Mouse (Mus musculus): ENCODE results near the gene Capn11. TPM values are rescaled to one million over a fixed set of nuclear protein-coding genes. Genes with fewer than 3 reads are reported as not detected.
"Not testable (repeated sequence)": the region's sequence is repeated elsewhere in the genome, so short reads cannot be mapped to it uniquely, and the experiment has no call there.

Gene Capn11
- polyA plus RNA-seq, 1 experiment from 2014 or later: 0.05 TPM

DNA sequence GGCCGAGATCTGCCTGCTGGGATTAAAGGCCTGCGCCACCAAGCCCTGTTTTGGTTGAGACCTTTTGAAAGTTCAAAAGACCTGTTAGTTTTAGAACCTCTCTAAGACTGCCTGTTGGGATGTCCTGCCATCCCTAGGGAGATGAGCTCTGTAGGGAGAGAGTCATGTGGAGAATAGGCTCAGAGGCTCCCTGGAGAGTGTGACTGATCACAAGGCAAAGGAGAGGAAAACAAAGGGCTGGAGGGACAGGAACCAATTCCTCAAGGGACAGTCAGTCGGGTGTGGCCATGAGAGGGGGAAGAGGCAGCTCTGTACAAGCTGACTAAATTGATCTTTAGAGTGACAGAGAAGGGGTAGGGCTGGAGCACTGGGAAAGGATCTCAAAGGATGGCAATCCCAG, 31.0 kb downstream of the Capn11 start:
- Histone ChIP-seq H3K27ac (no peak overlapping the region), H3K9ac (no peak overlapping the region), H3K4me3 (replicated peaks) (no peak overlapping the region), H3K4me2 (no peak overlapping the region), H3K4me1 (replicated peaks) (peaks cover 30% of the 10 kb centered on the region), H3K36me3 (no peaks in the 10 kb centered on the region), H3K27me3 (peaks cover 25% of the 10 kb centered on the region), H3K9me3 (replicated peaks) (no peaks in the 10 kb centered on the region)
- no peak for ATAC-seq (ENCODE audit: low read depth)
- WGBS (ENCODE audit: insufficient replicate concordance): 51% methylated on average over 3 of the region's 3 CpGs
- DNase-seq: no peak

DNA sequence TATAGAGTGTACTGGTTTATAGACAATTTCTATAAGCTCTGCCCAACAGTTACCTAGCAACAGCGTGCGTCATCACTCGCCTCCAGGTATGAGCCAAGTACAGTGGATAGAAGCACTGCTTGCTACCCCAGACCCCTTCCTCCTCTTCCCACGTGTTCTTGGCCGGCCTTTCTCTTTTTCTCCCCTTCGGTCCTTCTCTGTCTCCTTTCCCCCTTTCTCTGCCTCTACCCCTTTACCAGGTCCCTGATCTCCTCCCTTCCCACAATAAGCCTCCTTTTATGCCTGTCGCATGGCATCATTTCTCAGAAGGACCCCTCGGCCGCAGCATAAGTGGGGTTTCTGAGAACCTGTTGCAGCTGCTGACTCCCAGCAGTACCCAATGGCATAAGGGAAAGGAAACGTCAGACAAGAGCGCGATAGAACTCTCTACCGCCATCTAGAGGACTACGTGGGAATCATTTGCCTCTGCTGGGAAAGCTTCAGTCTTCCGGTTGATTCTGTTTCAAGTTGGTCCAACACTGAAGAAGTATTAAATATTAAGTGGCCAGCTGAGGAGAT, 32.5 kb downstream of the Capn11 start:
- 0 out of 2 replicates have a peak overlapping the region, but pooled peaks have one; percentile 2 for H3K4me3 ChIP-seq (replicated peaks)
- H3K36me3 ChIP-seq: no peaks in the 10 kb centered on the region
- H3K9me3 ChIP-seq (replicated peaks): no peaks in the 10 kb centered on the region
- ATAC-seq (ENCODE audit: low read depth) (peak; percentile 56), DNase-seq (peak; percentile 66)
- H3K4me1 ChIP-seq (replicated peaks): peaks cover 30% of the 10 kb centered on the region
- H3K9ac ChIP-seq: peak overlapping the region; percentile 44; the same call in 1 of the 2 replicates
- H3K27me3 ChIP-seq: peaks cover 21% of the 10 kb centered on the region
- peak overlapping the region; percentile 30 for H3K4me2 ChIP-seq
- no peak overlapping the region for H3K27ac ChIP-seq
- WGBS (ENCODE audit: insufficient replicate concordance): 28% methylated on average over 15 of the region's 15 CpGs

DNA sequence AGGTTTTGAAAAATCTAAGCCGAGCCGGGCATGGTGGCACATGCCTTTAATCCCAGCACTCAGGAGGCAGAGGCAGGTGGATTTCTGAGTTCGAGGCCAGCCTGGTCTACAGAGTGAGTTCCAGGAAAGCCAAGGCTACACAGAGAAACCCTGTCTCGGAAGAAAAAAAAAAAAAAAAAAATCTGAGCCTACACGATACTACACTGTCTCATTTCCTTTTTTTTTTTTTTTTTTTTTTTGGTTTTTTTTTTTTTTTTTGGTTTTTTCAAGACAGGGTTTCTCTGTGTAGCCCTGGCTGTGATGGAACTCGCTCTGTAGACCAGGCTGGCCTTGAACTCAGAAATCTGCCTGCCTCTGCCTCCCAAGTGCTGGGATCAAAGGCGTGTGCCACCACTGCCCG, 35.7 kb downstream of the Capn11 start:
- WGBS (ENCODE audit: insufficient replicate concordance): 71% methylated on average over 8 of the region's 8 CpGs
- H3K27ac ChIP-seq; H3K4me3 ChIP-seq (replicated peaks); H3K9me3 ChIP-seq (replicated peaks); H3K27me3 ChIP-seq; H3K9ac ChIP-seq; ATAC-seq (ENCODE audit: low read depth); DNase-seq; H3K4me2 ChIP-seq; H3K36me3 ChIP-seq: not testable (repeated sequence)
- peaks cover 29% of the 10 kb centered on the region for H3K4me1 ChIP-seq (replicated peaks)

DNA sequence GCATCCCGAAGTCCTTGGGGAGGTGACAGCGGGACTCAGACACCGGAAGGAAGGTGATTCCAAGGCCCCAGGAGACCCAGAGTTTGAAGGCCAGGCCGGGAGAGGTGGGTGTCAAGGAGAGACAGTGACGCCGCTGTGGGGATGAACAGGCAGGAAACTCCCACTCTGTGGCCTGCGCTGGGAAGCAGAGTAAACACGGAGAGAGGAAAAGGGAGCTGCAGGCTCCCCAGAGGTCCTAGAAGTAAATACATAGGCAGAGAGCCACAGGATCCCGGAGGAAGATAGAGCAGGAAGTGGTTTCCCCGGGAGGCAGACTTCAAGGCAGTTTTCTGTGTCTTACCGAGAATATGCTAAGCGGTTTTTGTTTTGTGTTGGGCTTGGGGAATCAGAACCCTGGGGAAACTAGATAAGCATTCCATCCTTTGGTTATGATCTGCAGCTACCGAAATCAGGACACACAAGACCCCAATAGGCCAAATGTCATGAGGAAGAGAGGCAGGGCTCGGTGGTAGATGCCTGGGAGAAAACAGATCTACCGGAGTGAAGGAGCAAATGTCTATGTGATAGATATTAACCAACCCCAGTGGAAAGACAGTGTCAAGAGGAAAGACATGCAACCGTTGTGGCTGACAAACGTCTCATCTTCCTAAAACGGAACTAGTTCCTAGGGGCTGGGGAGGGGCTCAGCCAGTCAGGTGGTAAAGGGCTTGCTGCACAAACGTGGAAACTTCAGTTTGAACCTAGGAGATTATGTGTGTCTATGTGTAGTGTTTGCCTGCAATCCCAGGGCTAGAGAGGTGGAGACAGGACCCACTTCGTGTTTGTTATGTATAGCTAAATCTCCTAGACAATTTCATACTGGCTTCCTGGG, 39.5 kb downstream of the Capn11 start:
- no peaks in the 10 kb centered on the region for H3K27me3 ChIP-seq
- DNase-seq: no peak
- H3K9me3 ChIP-seq (replicated peaks): no peaks in the 10 kb centered on the region
- H3K4me1 ChIP-seq (replicated peaks): peaks cover 20% of the 10 kb centered on the region
- WGBS (ENCODE audit: insufficient replicate concordance): 5% methylated on average over 20 of the region's 20 CpGs
- peak; percentile 66 for ATAC-seq (ENCODE audit: low read depth)
- no peaks in the 10 kb centered on the region for H3K36me3 ChIP-seq
- H3K9ac ChIP-seq: peak overlapping the region; percentile 67
- peak overlapping the region; percentile 79 for H3K27ac ChIP-seq
- H3K4me2 ChIP-seq: peak overlapping the region; percentile 69
- H3K4me3 ChIP-seq (replicated peaks): peak overlapping the region; percentile 46

DNA sequence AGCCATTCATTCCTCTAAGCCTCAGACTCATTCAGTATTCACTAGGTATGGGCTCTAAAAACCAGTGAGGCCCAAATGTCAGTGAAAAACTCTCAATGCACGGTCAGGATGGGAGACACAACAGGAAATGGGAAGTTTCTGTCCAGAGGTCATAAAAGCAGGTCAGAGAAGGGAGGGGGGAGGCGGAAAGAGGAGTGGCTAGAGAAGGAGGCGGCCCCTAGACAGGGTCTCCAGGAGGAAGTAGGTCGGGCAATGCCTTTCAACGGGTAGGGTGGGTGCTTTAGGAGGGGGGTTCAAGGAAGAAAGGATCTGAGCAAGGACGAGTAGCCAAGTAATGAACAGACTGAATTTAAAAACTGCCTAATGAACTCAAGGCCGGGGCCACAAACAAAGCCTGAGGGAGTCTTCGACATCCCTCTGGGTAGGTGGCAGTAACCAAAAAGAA, 40.2 kb downstream of the Capn11 start:
- Histone ChIP-seq H3K4me3 (replicated peaks) (peak overlapping the region; percentile 46), H3K36me3 (no peaks in the 10 kb centered on the region), H3K4me1 (replicated peaks) (peaks cover 20% of the 10 kb centered on the region), H3K27ac (peak overlapping the region; percentile 79), H3K27me3 (no peaks in the 10 kb centered on the region), H3K4me2 (peak overlapping the region; percentile 69), H3K9ac (peak overlapping the region; percentile 67), H3K9me3 (replicated peaks) (no peaks in the 10 kb centered on the region)
- DNase-seq: no peak
- 7% methylated on average over 8 of the region's 8 CpGs for WGBS (ENCODE audit: insufficient replicate concordance)
- ATAC-seq (ENCODE audit: low read depth): peak; percentile 71

DNA sequence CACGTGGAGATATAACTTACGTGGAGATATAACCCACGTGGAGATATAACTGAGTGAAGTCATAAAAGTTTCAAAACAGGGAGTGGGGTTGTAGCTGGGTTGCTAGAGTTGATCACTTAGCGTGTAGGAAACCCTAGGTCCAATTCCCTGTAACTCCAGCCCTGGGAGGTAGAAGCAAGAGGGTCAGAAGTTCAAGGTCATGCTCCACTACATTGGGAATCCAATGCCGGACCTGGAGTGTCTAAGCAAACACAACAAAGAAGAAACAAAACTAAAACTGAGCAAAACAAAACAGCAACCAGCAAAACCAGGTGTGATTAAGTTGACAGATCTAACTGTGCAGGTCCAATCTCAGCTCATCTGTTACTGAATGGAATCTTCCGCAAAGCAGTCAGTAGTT, 41.5 kb downstream of the Capn11 start:
- Histone ChIP-seq H3K4me2 (no peak overlapping the region), H3K4me1 (replicated peaks) (peaks cover 24% of the 10 kb centered on the region), H3K9ac (no peak overlapping the region), H3K9me3 (replicated peaks) (no peaks in the 10 kb centered on the region), H3K27ac (no peak overlapping the region), H3K36me3 (no peaks in the 10 kb centered on the region), H3K27me3 (no peaks in the 10 kb centered on the region), H3K4me3 (replicated peaks) (no peak overlapping the region)
- ATAC-seq (ENCODE audit: low read depth): no peak
- DNase-seq: no peak
- 69% methylated on average over 6 of the region's 6 CpGs for WGBS (ENCODE audit: insufficient replicate concordance)

DNA sequence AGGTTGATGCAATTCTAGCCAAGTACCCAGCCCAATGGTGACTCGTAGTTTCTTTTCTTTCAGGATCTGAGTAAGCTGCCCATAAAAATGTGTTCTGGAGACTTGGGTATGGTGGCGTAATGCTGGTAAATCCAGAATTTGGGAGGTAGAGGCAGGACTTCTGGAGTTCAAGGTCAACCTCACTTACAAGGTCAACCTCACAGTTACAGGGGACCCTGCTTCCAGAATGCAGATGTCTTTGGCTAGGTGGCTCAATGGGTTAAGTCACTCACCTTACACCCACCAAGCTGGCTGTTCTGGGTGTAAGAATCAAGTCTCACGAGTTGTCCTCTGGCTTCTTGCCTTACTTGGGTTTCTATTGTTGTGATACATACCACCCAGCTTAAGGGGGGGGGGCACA, 42.4 kb downstream of the Capn11 start:
- DNase-seq (no peak), ATAC-seq (ENCODE audit: low read depth) (no peak)
- Histone ChIP-seq H3K4me3 (replicated peaks) (no peak overlapping the region), H3K27ac (no peak overlapping the region), H3K4me2 (no peak overlapping the region), H3K9me3 (replicated peaks) (no peaks in the 10 kb centered on the region), H3K4me1 (replicated peaks) (peaks cover 28% of the 10 kb centered on the region), H3K9ac (no peak overlapping the region), H3K36me3 (no peaks in the 10 kb centered on the region), H3K27me3 (no peaks in the 10 kb centered on the region)
- 66% methylated on average over 3 of the region's 3 CpGs for WGBS (ENCODE audit: insufficient replicate concordance)

DNA sequence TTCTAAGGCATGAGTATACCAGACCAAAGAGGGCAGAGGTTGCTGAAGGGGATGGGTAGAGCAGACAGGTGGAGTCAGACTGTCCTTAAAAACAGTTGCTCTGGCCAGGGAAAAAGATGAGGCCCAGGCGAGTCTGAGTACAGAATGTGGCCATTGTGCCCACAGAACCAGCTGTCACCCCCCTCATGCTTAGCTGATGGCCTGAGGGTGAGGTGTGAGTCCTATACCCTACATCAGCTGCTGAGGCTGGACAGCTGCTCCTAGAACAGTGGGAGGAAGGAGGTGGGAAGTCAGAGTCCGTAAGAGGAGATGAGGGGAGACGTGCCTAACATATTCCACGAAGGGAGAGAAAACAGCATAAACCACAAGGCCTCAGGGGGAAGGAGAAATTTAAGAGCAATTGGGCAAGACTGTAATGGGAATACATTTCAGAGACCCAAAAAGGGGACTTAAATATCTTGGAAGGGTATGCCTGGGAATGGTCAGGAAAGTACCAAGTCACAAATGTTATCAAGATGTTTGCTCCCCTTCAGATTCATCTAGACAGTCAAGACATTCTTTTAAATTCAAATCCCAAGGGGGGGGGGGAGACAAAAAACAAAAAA, 43.0 kb downstream of the Capn11 start:
- H3K36me3 ChIP-seq: no peaks in the 10 kb centered on the region
- H3K4me2 ChIP-seq: no peak overlapping the region
- no peak for DNase-seq
- no peak overlapping the region for H3K27ac ChIP-seq
- no peaks in the 10 kb centered on the region for H3K27me3 ChIP-seq
- WGBS (ENCODE audit: insufficient replicate concordance): 53% methylated on average over 4 of the region's 4 CpGs
- ATAC-seq (ENCODE audit: low read depth): no peak
- H3K9ac ChIP-seq: no peak overlapping the region
- H3K4me1 ChIP-seq (replicated peaks): peaks cover 30% of the 10 kb centered on the region
- no peak overlapping the region for H3K4me3 ChIP-seq (replicated peaks)
- H3K9me3 ChIP-seq (replicated peaks): no peaks in the 10 kb centered on the region

DNA sequence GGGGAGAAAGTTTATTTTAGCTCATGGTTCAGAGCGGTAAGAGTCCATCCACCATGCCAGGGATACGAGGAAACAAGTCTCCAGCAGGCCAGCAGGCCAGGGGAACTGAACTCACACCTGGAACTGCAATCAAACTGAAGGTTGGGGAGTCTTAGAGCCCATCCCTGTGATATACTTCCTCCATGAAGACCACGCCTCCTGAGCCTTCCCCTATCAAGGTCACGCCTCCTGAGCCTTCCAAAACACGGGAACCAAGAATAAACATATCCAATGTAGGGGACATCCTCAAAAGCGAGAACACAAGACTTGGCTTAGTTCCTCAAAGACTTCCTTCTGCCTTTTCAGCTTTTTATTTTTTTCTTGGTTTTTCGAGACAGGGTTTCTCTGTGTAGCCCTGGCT, 46.2 kb downstream of the Capn11 start:
- H3K27me3 ChIP-seq: no peaks in the 10 kb centered on the region
- no peak for DNase-seq
- no peak overlapping the region for H3K9ac ChIP-seq
- H3K4me1 ChIP-seq (replicated peaks): peaks cover 32% of the 10 kb centered on the region
- H3K4me2 ChIP-seq: no peak overlapping the region
- no peaks in the 10 kb centered on the region for H3K9me3 ChIP-seq (replicated peaks)
- H3K4me3 ChIP-seq (replicated peaks): no peak overlapping the region
- no peak overlapping the region for H3K27ac ChIP-seq
- ATAC-seq (ENCODE audit: low read depth): no peak
- no peaks in the 10 kb centered on the region for H3K36me3 ChIP-seq
- WGBS (ENCODE audit: insufficient replicate concordance): 50% methylated on average over 7 of the region's 7 CpGs

DNA sequence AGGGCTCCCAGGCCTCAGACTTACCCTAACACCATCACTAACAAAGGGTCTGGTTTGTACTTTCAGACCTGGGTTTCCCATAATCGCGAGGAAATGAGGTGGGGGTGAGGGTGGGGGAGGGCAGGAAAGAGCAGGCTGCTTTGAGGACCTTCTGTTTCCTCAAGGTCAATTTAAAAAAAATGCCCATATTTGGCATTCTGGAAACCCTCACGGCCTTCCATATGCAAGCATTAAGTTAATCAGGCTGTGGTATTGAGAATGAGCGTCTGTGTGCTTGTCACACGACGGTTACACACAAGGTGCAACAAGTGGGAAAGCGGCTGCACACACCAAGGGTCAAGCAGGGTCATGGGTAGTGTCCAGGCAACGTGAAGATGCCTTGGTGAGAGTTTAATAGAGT, 47.1 kb downstream of the Capn11 start:
- no peaks in the 10 kb centered on the region for H3K9me3 ChIP-seq (replicated peaks)
- H3K27me3 ChIP-seq: no peaks in the 10 kb centered on the region
- H3K4me1 ChIP-seq (replicated peaks): peaks cover 32% of the 10 kb centered on the region
- no peak overlapping the region for H3K4me3 ChIP-seq (replicated peaks)
- no peak overlapping the region for H3K27ac ChIP-seq
- no peak overlapping the region for H3K9ac ChIP-seq
- H3K36me3 ChIP-seq: no peaks in the 10 kb centered on the region
- ATAC-seq (ENCODE audit: low read depth): no peak
- no peak for DNase-seq
- WGBS (ENCODE audit: insufficient replicate concordance): 64% methylated on average over 8 of the region's 8 CpGs
- H3K4me2 ChIP-seq: no peak overlapping the region

DNA sequence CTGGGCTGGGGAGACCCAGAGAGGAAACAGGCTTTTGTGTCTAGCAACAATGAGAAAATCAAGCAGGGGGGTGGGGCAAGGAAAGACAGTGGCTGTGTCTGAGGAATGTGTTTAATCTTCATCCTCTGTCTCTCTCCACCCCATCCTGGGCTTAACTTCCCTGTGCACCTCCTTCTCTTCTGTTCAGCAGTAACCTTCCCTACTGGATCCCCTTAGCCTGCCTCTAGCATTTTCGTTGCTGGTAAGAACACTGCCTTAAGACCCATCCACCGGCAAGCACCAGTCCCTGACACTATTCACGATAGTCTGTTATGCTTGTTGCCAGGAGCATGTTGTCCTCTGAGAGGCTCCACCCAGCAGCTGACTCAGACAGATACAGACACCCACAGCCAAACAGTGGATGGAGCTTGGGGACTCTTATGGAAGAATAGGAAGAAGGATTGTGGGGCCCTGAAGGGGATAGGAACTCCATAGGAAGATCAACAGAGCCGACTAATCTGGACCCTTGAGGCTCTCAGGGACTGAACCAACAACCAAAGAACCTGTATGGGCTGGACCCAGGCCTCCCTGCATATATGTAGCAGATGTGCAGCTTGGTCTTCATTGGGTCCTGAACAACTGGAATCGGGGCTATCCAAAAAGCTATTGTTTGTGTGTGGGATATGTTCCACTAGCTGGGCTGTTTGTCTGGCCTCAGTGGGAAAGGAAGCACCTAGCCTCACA, 48.8 kb downstream of the Capn11 start:
- Histone ChIP-seq H3K4me3 (replicated peaks) (0 out of 2 replicates have a peak overlapping the region, but pooled peaks have one; percentile 6), H3K4me1 (replicated peaks) (peaks cover 32% of the 10 kb centered on the region), H3K27ac (peak overlapping the region; percentile 56), H3K4me2 (peak overlapping the region; percentile 46), H3K36me3 (no peaks in the 10 kb centered on the region), H3K9ac (peak overlapping the region; percentile 31; the same call in 1 of the 2 replicates), H3K27me3 (no peaks in the 10 kb centered on the region), H3K9me3 (replicated peaks) (no peaks in the 10 kb centered on the region)
- peak; percentile 59 for DNase-seq
- WGBS (ENCODE audit: insufficient replicate concordance): 26% methylated on average over 5 of the region's 5 CpGs
- peak; percentile 87 for ATAC-seq (ENCODE audit: low read depth)
